Mouse (Mus musculus) heart, embryonic 12.5 days (tissue): ENCODE data around the gene Nox3. TPM values are rescaled to one million over a fixed set of nuclear protein-coding genes. Genes with fewer than 3 reads are reported as not detected.

ENCODE experiments used
- ATAC-seq: fragments of 200-750 bp; cut with Nextera tagmentation; 2 replicates; pipeline ENCODE4 v1.8.0; 2017; ENCODE audit warnings: moderate TSS enrichment, moderate library complexity; ENCODE audit not compliant: insufficient number of reproducible peaks, low FRiP score
- H3K27ac ChIP-seq: fragments of 300-500 bp; sonication (generic); 2 replicates; pipeline ENCODE4 v1.5.1; 2016; ENCODE audit warnings: mild to moderate bottlenecking, moderate library complexity; ENCODE audit not compliant: poor library complexity, severe bottlenecking
- H3K27me3 ChIP-seq: fragments of 300-500 bp; sonication (generic); replicated peaks from 2 replicates; pipeline ENCODE4 v1.6.1; 2016; ENCODE audit warnings: mild to moderate bottlenecking, moderate library complexity
- H3K36me3 ChIP-seq: fragments of 300-500 bp; sonication (generic); 2 replicates; pipeline ENCODE4 v1.6.1; 2016; ENCODE audit warnings: mild to moderate bottlenecking, moderate library complexity
- H3K4me1 ChIP-seq: fragments of 300-500 bp; sonication (generic); replicated peaks from 2 replicates; pipeline ENCODE4 v1.6.1; 2016; ENCODE audit warnings: mild to moderate bottlenecking
- H3K4me2 ChIP-seq: fragments of 300-500 bp; sonication (generic); 2 replicates; pipeline ENCODE4 v1.6.1; 2016; ENCODE audit warnings: mild to moderate bottlenecking, moderate library complexity
- H3K4me3 ChIP-seq: fragments of 300-500 bp; sonication (generic); 2 replicates; pipeline ENCODE4 v1.5.1; 2016; ENCODE audit warnings: mild to moderate bottlenecking
- H3K9ac ChIP-seq: fragments of 300-500 bp; sonication (generic); 2 replicates; pipeline ENCODE4 v1.6.1; 2016; ENCODE audit warnings: mild to moderate bottlenecking, moderate library complexity
- H3K9me3 ChIP-seq: fragments of 300-500 bp; sonication (generic); replicated peaks from 2 replicates; pipeline ENCODE4 v1.6.1; 2016; ENCODE audit warnings: mild to moderate bottlenecking, moderate library complexity
- WGBS: fragments of 180-500 bp; shearing (Covaris S2); methylation state at CpG from one replicate; pipeline ENCODE4 v1.1.7; 2016; 5-methylcytosine and 5-hydroxymethylcytosine counted together
- polyA plus RNA-seq: library from polyadenylated mRNA; unstranded; fragments of >200 nt; fragmentation: Nextera tagmentation; extraction: Ambion mirVana; gene quantifications from 2 replicates; pipeline ENCODE4 v1.2.1, GENCODE M21; 2016

The Nox3 gene
- polyA plus RNA-seq, 1 experiment from 2014 or later: not detected

- H3K27ac ChIP-seq: no peak overlapping the region
- no peak overlapping the region for H3K4me3 ChIP-seq
- no peak for ATAC-seq
- H3K9ac ChIP-seq: no peak overlapping the region
- H3K9me3 ChIP-seq: no peaks in the 10 kb centered on the region
- no peak overlapping the region for H3K4me2 ChIP-seq
- H3K27me3 ChIP-seq: no peaks in the 10 kb centered on the region
- H3K4me1 ChIP-seq: no peaks in the 10 kb centered on the region
- H3K36me3 ChIP-seq: no peaks in the 10 kb centered on the region
- 68% methylated on average over 5 of the region's 5 CpGs for WGBS
Observed at GRCm38 (mm10) chr17:3659497-3659896, 36.6 kb downstream of the Nox3 start.

DNA sequence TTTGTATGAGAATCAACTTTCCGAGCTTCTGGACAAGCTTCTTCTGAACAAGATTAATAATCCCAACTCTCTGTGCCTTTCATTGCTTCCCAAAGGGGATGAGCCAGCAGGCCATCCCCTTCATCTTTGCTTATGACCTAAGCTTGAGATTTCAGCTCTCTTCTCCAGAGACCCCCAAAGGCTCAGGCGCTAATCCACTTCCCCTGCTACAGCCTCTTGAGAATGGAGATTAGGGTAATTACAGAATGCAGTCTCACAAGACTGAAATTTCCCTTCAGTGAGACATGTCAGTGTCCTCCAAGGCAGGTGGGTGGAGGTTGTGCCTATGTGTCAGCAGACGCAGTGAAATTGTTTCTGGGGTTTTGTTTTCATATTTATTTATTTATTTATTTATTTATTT is 45.7 kb downstream of the Nox3 start:
- WGBS: 38% methylated on average over 3 of the region's 3 CpGs
- no peak overlapping the region for H3K27ac ChIP-seq
- no peak overlapping the region for H3K4me2 ChIP-seq
- no peak overlapping the region for H3K9ac ChIP-seq
- no peak overlapping the region for H3K4me3 ChIP-seq
- no peaks in the 10 kb centered on the region for H3K27me3 ChIP-seq
- no peaks in the 10 kb centered on the region for H3K36me3 ChIP-seq
- peaks cover 3% of the 10 kb centered on the region; the same call in 1 of the 2 replicates for H3K9me3 ChIP-seq
- no peak for ATAC-seq
- no peaks in the 10 kb centered on the region for H3K4me1 ChIP-seq

- Histone ChIP-seq H3K36me3 (no peaks in the 10 kb centered on the region), H3K27ac (no peak overlapping the region), H3K27me3 (no peaks in the 10 kb centered on the region), H3K4me3 (no peak overlapping the region), H3K4me1 (no peaks in the 10 kb centered on the region), H3K9ac (no peak overlapping the region), H3K4me2 (no peak overlapping the region), H3K9me3 (0 out of 2 replicates have a peak, but pooled peaks cover 5% of the 10 kb centered on the region)
- WGBS: 73% methylated on average over 2 of the region's 2 CpGs
- no peak for ATAC-seq
Observed at GRCm38 (mm10) chr17:3643582-3643981, 52.5 kb downstream of the Nox3 start.

- no peaks in the 10 kb centered on the region for H3K36me3 ChIP-seq
- no peak for ATAC-seq
- WGBS: 65% methylated on average over 5 of the region's 5 CpGs
- H3K27me3 ChIP-seq: no peaks in the 10 kb centered on the region
- H3K9ac ChIP-seq: no peak overlapping the region
- H3K27ac ChIP-seq: no peak overlapping the region
- H3K4me1 ChIP-seq: no peaks in the 10 kb centered on the region
- no peak overlapping the region for H3K4me3 ChIP-seq
- 0 out of 2 replicates have a peak, but pooled peaks cover 5% of the 10 kb centered on the region for H3K9me3 ChIP-seq
- no peak overlapping the region for H3K4me2 ChIP-seq
Observed at GRCm38 (mm10) chr17:3641456-3641855, 54.6 kb downstream of the Nox3 start.

GRCm38 (mm10) chr17:3638757-3639156 is 57.3 kb downstream of the Nox3 start:
- H3K4me2 ChIP-seq: no peak overlapping the region
- 72% methylated on average over 3 of the region's 3 CpGs for WGBS
- ATAC-seq: no peak
- H3K9me3 ChIP-seq: no peaks in the 10 kb centered on the region
- H3K36me3 ChIP-seq: no peaks in the 10 kb centered on the region
- no peaks in the 10 kb centered on the region for H3K27me3 ChIP-seq
- H3K4me3 ChIP-seq: no peak overlapping the region
- H3K27ac ChIP-seq: no peak overlapping the region
- H3K4me1 ChIP-seq: no peaks in the 10 kb centered on the region
- H3K9ac ChIP-seq: no peak overlapping the region

- no peak overlapping the region for H3K9ac ChIP-seq
- WGBS: 41% methylated on average over 3 of the region's 3 CpGs
- H3K36me3 ChIP-seq: no peaks in the 10 kb centered on the region
- H3K9me3 ChIP-seq: no peaks in the 10 kb centered on the region
- H3K27me3 ChIP-seq: no peaks in the 10 kb centered on the region
- ATAC-seq: no peak
- H3K4me1 ChIP-seq: no peaks in the 10 kb centered on the region
- no peak overlapping the region for H3K4me2 ChIP-seq
- H3K27ac ChIP-seq: no peak overlapping the region
- no peak overlapping the region for H3K4me3 ChIP-seq
Observed at GRCm38 (mm10) chr17:3632501-3632900, 63.6 kb downstream of the Nox3 start.

- ATAC-seq: no peak
- H3K27ac ChIP-seq: no peak overlapping the region
- no peak overlapping the region for H3K9ac ChIP-seq
- H3K4me1 ChIP-seq: no peaks in the 10 kb centered on the region
- no peaks in the 10 kb centered on the region for H3K27me3 ChIP-seq
- H3K4me3 ChIP-seq: no peak overlapping the region
- H3K4me2 ChIP-seq: no peak overlapping the region
- WGBS: 36% methylated on average over 7 of the region's 7 CpGs
- H3K36me3 ChIP-seq: no peaks in the 10 kb centered on the region
- H3K9me3 ChIP-seq: peaks cover 2% of the 10 kb centered on the region; the same call in 1 of the 2 replicates
Observed at GRCm38 (mm10) chr17:3616329-3617216, 79.5 kb downstream of the Nox3 start.

- no peaks in the 10 kb centered on the region for H3K27me3 ChIP-seq
- no peak for ATAC-seq
- peaks cover 2% of the 10 kb centered on the region; the same call in 1 of the 2 replicates for H3K9me3 ChIP-seq
- no peak overlapping the region for H3K4me2 ChIP-seq
- H3K4me1 ChIP-seq: no peaks in the 10 kb centered on the region
- 57% methylated on average over 1 of the region's 1 CpGs for WGBS
- H3K36me3 ChIP-seq: no peaks in the 10 kb centered on the region
- H3K9ac ChIP-seq: no peak overlapping the region
- no peak overlapping the region for H3K4me3 ChIP-seq
- no peak overlapping the region for H3K27ac ChIP-seq
Observed at GRCm38 (mm10) chr17:3615553-3615952, 80.5 kb downstream of the Nox3 start.

- Histone ChIP-seq H3K9ac (no peak overlapping the region), H3K4me2 (no peak overlapping the region), H3K27ac (no peak overlapping the region), H3K9me3 (peaks cover 2% of the 10 kb centered on the region; the same call in 1 of the 2 replicates), H3K4me3 (no peak overlapping the region), H3K27me3 (no peaks in the 10 kb centered on the region), H3K36me3 (no peaks in the 10 kb centered on the region), H3K4me1 (no peaks in the 10 kb centered on the region)
- ATAC-seq: no peak
- 80% methylated on average over 5 of the region's 5 CpGs for WGBS
Observed at GRCm38 (mm10) chr17:3611781-3612075, 84.3 kb downstream of the Nox3 start.

DNA sequence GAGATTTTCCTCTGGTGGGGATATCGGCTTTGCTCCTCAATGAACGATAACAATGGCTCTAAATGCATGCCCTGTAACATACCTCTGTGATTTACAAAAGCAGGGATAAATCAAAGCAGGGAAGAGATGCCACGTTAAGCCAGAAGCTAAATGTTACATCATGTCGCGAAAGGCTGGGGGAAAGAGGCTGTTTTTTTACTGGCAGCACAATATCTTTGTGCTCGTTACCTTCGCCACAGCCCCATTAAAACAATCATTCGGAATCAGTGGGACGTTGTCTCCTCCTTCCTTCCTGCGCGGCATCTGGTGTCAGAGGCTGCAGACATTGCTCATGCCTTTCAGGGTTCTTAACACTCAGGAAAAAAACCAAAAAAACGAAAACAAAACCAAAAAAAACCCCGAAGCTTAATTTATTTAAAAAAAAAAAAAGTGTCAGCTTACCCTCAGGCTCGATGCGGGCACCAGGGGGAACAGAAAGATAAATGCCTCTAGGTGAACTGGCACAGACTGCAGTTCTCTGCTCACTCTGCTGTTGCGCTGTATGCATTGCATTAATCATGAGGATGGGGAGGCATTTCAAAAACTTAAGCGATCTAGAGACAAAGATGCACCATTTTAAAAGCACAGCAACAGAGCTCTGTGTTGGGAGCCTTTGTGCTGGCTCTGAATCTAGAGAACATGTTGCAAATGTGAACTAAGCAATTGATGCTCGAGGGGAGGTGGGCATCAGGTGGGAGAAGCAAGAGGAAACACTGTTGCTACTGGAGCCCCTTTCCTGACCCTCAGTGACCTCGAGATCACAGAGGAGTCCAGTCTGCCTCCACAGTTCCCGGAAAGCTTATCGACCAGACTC is 84.9 kb downstream of the Nox3 start:
- Histone ChIP-seq H3K27me3 (no peaks in the 10 kb centered on the region), H3K36me3 (no peaks in the 10 kb centered on the region), H3K9ac (no peak overlapping the region), H3K4me2 (peak overlapping the region; percentile 56), H3K27ac (no peak overlapping the region), H3K9me3 (peaks cover 2% of the 10 kb centered on the region; the same call in 1 of the 2 replicates), H3K4me1 (no peaks in the 10 kb centered on the region), H3K4me3 (no peak overlapping the region)
- WGBS: 35% methylated on average over 21 of the region's 21 CpGs
- ATAC-seq: no peak

- Histone ChIP-seq H3K27me3 (no peaks in the 10 kb centered on the region), H3K4me2 (no peak overlapping the region), H3K9me3 (peaks cover 2% of the 10 kb centered on the region; the same call in 1 of the 2 replicates), H3K27ac (no peak overlapping the region), H3K9ac (no peak overlapping the region), H3K4me3 (no peak overlapping the region), H3K36me3 (no peaks in the 10 kb centered on the region), H3K4me1 (no peaks in the 10 kb centered on the region)
- no peak for ATAC-seq
- WGBS: 70% methylated on average over 7 of the region's 7 CpGs
Observed at GRCm38 (mm10) chr17:3610307-3610754, 85.7 kb downstream of the Nox3 start.
